Mouse (Mus musculus) small intestine, adult 2 months (tissue): ENCODE data around the gene Krtdap. TPM values are rescaled to one million over a fixed set of nuclear protein-coding genes. Genes with fewer than 3 reads are reported as not detected.
A peak's percentile ranks its signal among the peaks of the same experiment; 100 is the strongest.

Experiments used
- H3K27ac ChIP-seq: fragments of 200-500 bp; 2 replicates; pipeline ENCODE4 v1.5.1; 2012; ENCODE audit warnings: low read depth, low read length, control low read depth, inconsistent platforms; ENCODE audit not compliant: insufficient read depth
- H3K27me3 ChIP-seq: fragments of 200-500 bp; 2 replicates; pipeline ENCODE4 v1.6.1; 2012; ENCODE audit warnings: mild to moderate bottlenecking, moderate library complexity, low read length, inconsistent platforms; ENCODE audit not compliant: control insufficient read depth, insufficient read depth
- H3K36me3 ChIP-seq: fragments of 200-500 bp; 2 replicates; pipeline ENCODE4 v1.6.1; 2012; ENCODE audit warnings: mild to moderate bottlenecking, low read length, control low read depth, inconsistent platforms; ENCODE audit not compliant: control insufficient read depth, insufficient read depth
- H3K4me1 ChIP-seq: fragments of 200-500 bp; 2 replicates; pipeline ENCODE4 v1.6.1; 2012; ENCODE audit warnings: low read length, inconsistent platforms, mixed read lengths; ENCODE audit not compliant: control insufficient read depth, insufficient read depth, insufficient read length
- H3K4me3 ChIP-seq: fragments of 200-500 bp; 2 replicates; pipeline ENCODE4 v1.5.1; 2012; ENCODE audit warnings: low read depth, mild to moderate bottlenecking, control low read depth, inconsistent platforms, low read length, moderate library complexity
- CTCF ChIP-seq: fragments of 200-500 bp; IDR thresholded peaks from 2 replicates; pipeline ENCODE4 v1.5.1; 2012; ENCODE audit warnings: low read depth, mild to moderate bottlenecking, control low read depth, inconsistent platforms, low read length, moderate library complexity, mixed read lengths; ENCODE audit not compliant: insufficient replicate concordance, insufficient read length; ENCODE audit errors: extremely low read depth
- POLR2A ChIP-seq: fragments of 200-500 bp; IDR thresholded peaks from 2 replicates; pipeline ENCODE4 v1.6.1; 2012; ENCODE audit warnings: low read depth, mild to moderate bottlenecking, control low read depth, inconsistent platforms, low read length, moderate library complexity
- WGBS: fragments of 180-500 bp; shearing (Covaris S2); methylation state at CpG from one replicate; pipeline ENCODE4 v1.1.7; 2018; 5-methylcytosine and 5-hydroxymethylcytosine counted together
- polyA plus RNA-seq: library from polyadenylated mRNA; depleted of rRNA; stranded (reverse); fragments of >200 nt; gene quantifications from 2 replicates; pipeline ENCODE4 v1.2.3, GENCODE M21; 2012

Gene Krtdap
- polyA plus RNA-seq, 1 experiment: not detected

DNA sequence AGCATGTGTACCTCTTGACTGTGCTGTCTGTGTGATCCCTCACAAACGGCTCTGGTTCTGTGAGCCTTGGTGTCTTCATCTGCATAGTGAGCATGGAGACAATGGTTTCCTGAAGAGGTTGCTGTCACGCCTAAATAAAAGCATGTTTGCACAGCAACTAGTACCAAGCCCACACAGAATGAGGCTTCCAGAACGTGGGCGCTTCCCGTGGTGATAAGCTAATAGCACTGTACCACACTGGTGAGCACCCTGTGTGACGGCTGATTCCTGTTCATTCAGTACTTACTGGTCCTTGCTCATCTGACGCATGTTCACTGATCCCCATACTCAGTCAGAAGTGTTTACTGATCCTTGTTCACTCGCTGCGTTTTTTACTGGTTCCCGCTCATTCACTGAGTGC, 2.4 kb downstream of the Krtdap start:
- 67% methylated on average over 10 of the region's 10 CpGs for WGBS
- Histone ChIP-seq H3K27ac (no peak overlapping the region), H3K36me3 (no peaks in the 10 kb centered on the region), H3K4me3 (no peak overlapping the region), H3K27me3 (no peaks in the 10 kb centered on the region), H3K4me1 (no peaks in the 10 kb centered on the region; the same call in none of the 2 replicates)
- TF ChIP-seq POLR2A (no peak), CTCF (no peak)

DNA sequence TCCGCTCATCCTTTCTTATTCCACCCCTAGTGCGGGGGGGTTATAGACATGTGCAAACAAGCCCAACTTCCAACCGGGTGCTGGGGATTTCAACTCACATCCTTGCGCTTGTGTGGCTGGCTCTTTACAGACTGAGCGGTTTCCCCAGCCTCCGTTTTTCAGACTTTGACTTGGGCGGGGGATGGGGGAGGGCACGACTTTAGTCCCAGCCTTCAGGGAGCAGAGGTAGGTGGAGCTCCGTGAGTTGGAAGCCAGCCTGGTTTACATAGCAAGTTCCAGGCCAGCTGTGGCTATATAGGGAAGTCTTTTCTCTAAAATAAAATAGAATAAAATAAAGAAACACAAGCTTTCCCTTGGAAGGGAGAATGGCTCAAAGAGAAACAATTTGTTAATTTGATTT, 4.2 kb downstream of the Krtdap start:
- 11% methylated on average over 9 of the region's 9 CpGs for WGBS
- no peaks in the 10 kb centered on the region for H3K4me1 ChIP-seq
- H3K27ac ChIP-seq: no peak overlapping the region
- TF ChIP-seq POLR2A (no peak), CTCF (no peak)
- H3K36me3 ChIP-seq: no peaks in the 10 kb centered on the region
- H3K4me3 ChIP-seq: no peak overlapping the region
- H3K27me3 ChIP-seq: no peaks in the 10 kb centered on the region

DNA sequence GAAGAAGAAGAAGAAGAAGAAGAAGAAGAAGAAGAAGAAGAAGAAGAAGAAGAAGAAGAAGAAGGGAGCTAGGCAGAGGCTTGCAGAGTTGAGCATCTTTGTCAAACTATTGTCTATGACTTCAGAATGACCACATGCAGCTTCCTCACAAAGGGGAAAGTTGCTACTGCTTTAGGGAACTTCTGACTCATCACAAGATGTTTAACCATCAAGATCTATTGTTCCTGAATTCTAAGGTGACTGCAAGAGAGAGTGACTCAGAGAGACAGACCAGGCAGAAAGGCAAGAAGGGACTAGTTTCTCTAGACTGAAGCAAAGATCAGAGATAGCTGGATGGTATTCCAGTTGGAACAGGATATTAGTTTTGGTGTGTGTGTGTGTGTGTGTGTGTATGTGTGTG, 7.2 kb downstream of the Krtdap start:
- no peaks in the 10 kb centered on the region for H3K4me1 ChIP-seq
- no peak for TF ChIP-seq POLR2A
- no peak for TF ChIP-seq CTCF
- no peaks in the 10 kb centered on the region for H3K27me3 ChIP-seq
- no peaks in the 10 kb centered on the region for H3K36me3 ChIP-seq
- H3K4me3 ChIP-seq: no peak overlapping the region
- H3K27ac ChIP-seq: no peak overlapping the region

DNA sequence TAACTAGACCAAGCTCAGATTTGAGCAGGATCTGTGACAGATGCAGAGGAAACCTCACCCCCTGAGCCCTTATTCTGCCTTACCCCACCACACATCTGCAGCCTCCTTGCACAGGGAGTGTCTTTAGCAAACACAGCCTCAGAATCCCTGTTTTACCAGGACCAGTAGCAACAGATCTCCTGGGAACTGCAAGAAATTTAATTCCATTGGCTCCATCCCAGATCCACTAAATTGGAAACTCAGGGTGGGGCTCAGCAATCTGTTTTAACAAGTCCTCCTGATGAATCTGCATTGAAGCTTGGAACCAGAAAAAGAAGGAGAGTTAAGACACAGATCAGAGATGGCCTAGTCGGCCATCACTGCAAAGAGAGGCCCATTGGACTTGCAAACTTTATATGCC, 9.1 kb downstream of the Krtdap start:
- Histone ChIP-seq H3K4me3 (no peak overlapping the region), H3K27ac (no peak overlapping the region), H3K36me3 (no peaks in the 10 kb centered on the region), H3K4me1 (no peaks in the 10 kb centered on the region), H3K27me3 (no peaks in the 10 kb centered on the region)
- no peak for TF ChIP-seq CTCF
- no peak for TF ChIP-seq POLR2A
- WGBS: 87% methylated on average over 1 of the region's 1 CpGs

GRCm38 (mm10) chr7:30800653-30801052, 13.0 kb downstream of the Krtdap start:
- Histone ChIP-seq H3K4me3 (no peak overlapping the region), H3K27me3 (no peaks in the 10 kb centered on the region), H3K27ac (no peak overlapping the region), H3K36me3 (no peaks in the 10 kb centered on the region), H3K4me1 (peaks cover 2% of the 10 kb centered on the region; the same call in 1 of the 2 replicates)
- no peak for TF ChIP-seq POLR2A
- no peak for TF ChIP-seq CTCF

DNA sequence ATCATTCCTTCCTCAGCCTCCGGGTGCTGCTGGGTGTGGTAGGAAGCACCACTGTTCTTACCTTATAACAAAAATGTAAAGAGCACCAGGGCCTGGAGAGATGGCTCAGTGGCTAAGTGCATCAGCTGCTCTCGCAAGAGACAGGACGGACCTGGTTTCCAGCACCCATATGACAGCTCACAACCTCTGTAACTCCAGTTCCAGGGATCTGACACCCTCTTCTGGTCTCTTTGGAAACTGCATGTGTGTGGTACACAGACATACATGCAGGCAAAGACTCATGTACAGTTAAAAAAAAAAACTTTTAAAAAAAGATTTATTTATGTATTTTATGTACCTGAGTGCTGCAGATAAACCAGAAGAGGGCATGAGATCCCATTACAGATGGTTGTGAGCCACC, 15.6 kb downstream of the Krtdap start:
- 97% methylated on average over 3 of the region's 3 CpGs for WGBS
- Histone ChIP-seq H3K4me3 (no peak overlapping the region), H3K4me1 (peaks cover 2% of the 10 kb centered on the region; the same call in 1 of the 2 replicates), H3K36me3 (no peaks in the 10 kb centered on the region), H3K27me3 (no peaks in the 10 kb centered on the region), H3K27ac (no peak overlapping the region)
- TF ChIP-seq POLR2A: no peak
- no peak for TF ChIP-seq CTCF

DNA sequence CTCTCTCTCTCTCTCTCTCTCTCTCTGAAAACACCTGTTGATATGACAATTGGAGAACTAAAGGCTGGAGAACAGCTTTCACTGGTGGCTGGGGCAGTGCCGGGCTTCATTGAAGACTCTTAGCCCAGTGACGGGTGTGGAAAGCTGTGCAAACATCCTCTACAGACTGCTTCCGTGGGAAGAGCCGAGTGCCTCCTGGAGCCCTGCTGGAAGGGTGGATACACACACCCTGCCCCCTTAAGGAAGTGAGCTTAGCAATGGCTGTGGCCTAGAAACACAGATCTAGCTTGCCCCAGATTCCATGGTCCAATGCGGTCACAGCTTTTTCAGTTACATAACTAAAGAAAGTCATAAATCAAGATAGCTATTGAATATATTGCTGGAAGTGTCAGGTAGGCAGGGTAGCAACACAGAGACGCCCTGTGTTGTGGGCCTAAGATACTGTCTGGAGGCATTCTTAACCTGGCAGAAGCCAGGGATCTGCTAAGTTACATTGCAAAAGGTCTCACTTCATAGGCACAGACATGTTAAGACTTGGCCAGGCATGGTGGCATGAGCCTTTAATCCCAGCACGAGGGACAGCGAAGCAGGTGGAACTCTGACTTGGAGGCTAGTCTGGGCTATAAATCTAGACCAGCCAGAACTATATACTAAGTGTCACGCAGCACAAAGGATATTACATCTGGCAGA, 16.5 kb downstream of the Krtdap start:
- Histone ChIP-seq H3K4me3 (no peak overlapping the region), H3K36me3 (no peaks in the 10 kb centered on the region), H3K27ac (peak overlapping the region; percentile 33; the same call in 1 of the 2 replicates), H3K4me1 (peaks cover 2% of the 10 kb centered on the region; the same call in 1 of the 2 replicates), H3K27me3 (no peaks in the 10 kb centered on the region)
- 22% methylated on average over 9 of the region's 9 CpGs for WGBS
- TF ChIP-seq POLR2A (no peak), CTCF (no peak; the same call in 1 of the 2 replicates)

DNA sequence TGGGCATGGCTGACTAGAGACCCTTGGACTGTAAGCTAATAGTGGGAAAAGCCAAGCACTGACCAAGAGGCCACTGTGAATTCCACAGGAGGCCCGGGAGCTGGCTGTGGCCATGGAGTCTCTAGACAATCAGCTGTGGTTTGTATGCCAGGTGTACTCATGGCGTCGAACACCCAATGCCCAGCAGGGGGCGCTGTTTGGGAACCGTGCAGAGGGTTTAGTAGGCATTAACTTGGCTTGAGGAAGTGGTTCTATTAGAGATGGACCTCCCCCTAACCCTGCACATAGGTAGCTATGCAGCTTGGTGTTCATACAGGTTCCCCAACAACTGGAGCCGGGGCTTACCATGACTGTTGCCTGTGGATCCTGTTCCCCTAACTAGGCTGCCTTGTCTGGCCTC, 18.2 kb downstream of the Krtdap start:
- H3K27ac ChIP-seq: no peak overlapping the region
- WGBS: 60% methylated on average over 6 of the region's 6 CpGs
- H3K4me3 ChIP-seq: no peak overlapping the region
- no peaks in the 10 kb centered on the region for H3K27me3 ChIP-seq
- H3K4me1 ChIP-seq: peaks cover 2% of the 10 kb centered on the region; the same call in 1 of the 2 replicates
- peak; percentile 71; the same call in 1 of the 2 replicates for TF ChIP-seq CTCF
- TF ChIP-seq POLR2A: no peak
- H3K36me3 ChIP-seq: no peaks in the 10 kb centered on the region
